Mouse (Mus musculus) kidney, postnatal 0 days (tissue): ENCODE results near the gene Atg4b. TPM values are rescaled to one million over a fixed set of nuclear protein-coding genes. Genes with fewer than 3 reads are reported as not detected.

Experiments
- ATAC-seq: fragments of 200-750 bp; cut with Nextera tagmentation; replicated peaks from 2 replicates; pipeline ENCODE4 v1.8.0; 2017; ENCODE audit warnings: low read depth, moderate number of reproducible peaks, moderate TSS enrichment, moderate library complexity; ENCODE audit not compliant: low FRiP score
- DNase-seq: peaks from one replicate; pipeline ENCODE4 v3.0.0-alpha.2; 2016; ENCODE audit warnings: low spot score
- H3K27ac ChIP-seq: fragments of 300-500 bp; sonication (generic); 2 replicates; pipeline ENCODE4 v1.5.1; 2014; ENCODE audit warnings: mild to moderate bottlenecking
- H3K27me3 ChIP-seq: fragments of 300-500 bp; sonication (generic); 2 replicates; pipeline ENCODE4 v1.6.1; 2014; ENCODE audit warnings: low read length, mixed read lengths; ENCODE audit not compliant: insufficient read depth
- H3K36me3 ChIP-seq: fragments of 300-500 bp; sonication (generic); 2 replicates; pipeline ENCODE4 v1.6.1; 2014; ENCODE audit warnings: low read length, mixed read lengths; ENCODE audit not compliant: insufficient read depth
- H3K4me1 ChIP-seq: fragments of 300-500 bp; sonication (generic); replicated peaks from 2 replicates; pipeline ENCODE4 v1.6.1; 2014; ENCODE audit warnings: antibody characterized with exemption, low read length, mixed read lengths; ENCODE audit not compliant: insufficient read depth
- H3K4me2 ChIP-seq: fragments of 300-500 bp; sonication (generic); 2 replicates; pipeline ENCODE4 v1.6.1; 2014; ENCODE audit warnings: mild to moderate bottlenecking, low read length, moderate library complexity, mixed read lengths
- H3K4me3 ChIP-seq: fragments of 300-500 bp; sonication (generic); replicated peaks from 2 replicates; pipeline ENCODE4 v1.5.1; 2014; ENCODE audit warnings: low read depth, low read length
- H3K9ac ChIP-seq: fragments of 300-500 bp; sonication (generic); 2 replicates; pipeline ENCODE4 v1.6.1; 2014; ENCODE audit warnings: low read depth, low read length
- H3K9me3 ChIP-seq: fragments of 300-500 bp; sonication (generic); replicated peaks from 2 replicates; pipeline ENCODE4 v1.6.1; 2016; ENCODE audit warnings: low read length, inconsistent platforms, mixed read lengths
- CTCF ChIP-seq: IDR thresholded peaks from 2 replicates; pipeline ENCODE4 v1.5.1; 2016; ENCODE audit warnings: antibody characterized with exemption, low read depth, mild to moderate bottlenecking, moderate library complexity
- WGBS: fragments of 180-500 bp; shearing (Covaris S2); extraction: QIAGEN DNeasy Blood & Tissue Kit; methylation state at CpG from one replicate; pipeline ENCODE4 v1.1.7; 2014; 5-methylcytosine and 5-hydroxymethylcytosine counted together
- polyA plus RNA-seq: library from polyadenylated mRNA; unstranded; fragments of >200 nt; fragmentation: Nextera tagmentation; extraction: Ambion mirVana; gene quantifications from 2 replicates; pipeline ENCODE4 v1.2.1, GENCODE M21; 2015

Atg4b gene
- polyA plus RNA-seq, 1 experiment from 2014 or later, result 84.6 TPM

DNA sequence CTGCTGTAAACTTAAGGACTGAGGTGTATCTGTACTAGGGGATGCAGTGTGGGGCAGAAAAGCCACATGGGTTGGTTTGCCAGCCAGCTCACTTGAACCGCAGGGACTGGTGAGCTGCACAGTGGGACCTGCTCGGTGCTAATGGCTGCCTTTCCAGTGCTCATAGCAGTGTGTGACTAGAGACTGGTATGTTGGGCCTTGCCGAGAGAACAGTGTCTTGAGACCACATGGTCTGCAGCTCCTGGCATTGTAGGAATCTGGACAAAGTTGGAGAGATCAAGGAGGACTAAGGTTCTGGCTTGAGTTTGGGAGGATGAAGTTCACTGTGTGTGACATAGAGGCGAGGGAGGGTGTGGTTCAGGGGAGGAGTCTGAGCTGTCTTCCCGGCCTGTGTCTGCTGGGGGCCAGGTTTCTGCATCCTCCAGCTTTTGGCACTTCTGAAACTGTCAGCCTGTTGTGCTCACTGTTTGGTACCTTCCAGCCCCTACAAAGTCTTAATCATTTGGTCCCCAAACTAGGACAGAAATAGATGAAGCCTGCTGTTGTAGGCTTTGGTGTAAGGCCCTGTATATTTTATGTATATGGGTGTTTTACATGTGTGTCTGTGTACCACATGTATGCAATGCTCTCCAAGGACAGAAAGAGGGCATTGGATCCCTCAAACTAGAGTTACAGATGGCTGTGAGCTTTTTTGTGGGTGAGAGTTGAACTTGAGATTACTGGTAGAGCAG is 54.1 kb downstream of the Atg4b start:
- Histone ChIP-seq H3K9me3 (no peaks in the 10 kb centered on the region), H3K4me3 (no peak overlapping the region), H3K36me3 (peaks cover 14% of the 10 kb centered on the region; the same call in 1 of the 2 replicates), H3K27ac (no peak overlapping the region), H3K9ac (no peak overlapping the region), H3K27me3 (no peaks in the 10 kb centered on the region), H3K4me2 (0 out of 2 replicates have a peak overlapping the region, but pooled peaks have one; percentile 69), H3K4me1 (peaks cover 9% of the 10 kb centered on the region)
- WGBS, result 67% methylated on average over 5 of the region's 5 CpGs
- ATAC-seq, result no peak
- no peak for TF ChIP-seq CTCF
- DNase-seq, result no peak

DNA sequence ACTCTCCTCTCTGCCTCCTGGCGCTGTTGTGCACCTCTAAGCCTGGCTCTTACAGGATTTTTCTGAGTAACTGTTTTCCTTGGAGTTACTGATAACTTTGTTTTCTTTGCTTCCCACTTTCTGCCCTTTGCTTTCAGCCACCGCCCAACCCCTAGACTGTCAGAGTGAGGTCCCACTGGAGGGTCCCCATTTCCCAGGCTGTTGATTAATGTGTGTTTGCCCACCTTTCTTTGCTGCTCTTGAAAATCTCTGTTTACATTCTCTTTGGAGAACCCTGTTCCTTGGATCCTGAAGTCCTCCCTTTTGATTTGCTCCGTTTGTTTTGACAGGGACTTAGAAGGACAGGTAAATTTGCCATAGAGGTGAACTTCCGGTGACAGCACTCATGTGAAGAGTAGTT is 57.6 kb downstream of the Atg4b start:
- Histone ChIP-seq H3K4me2 (no peak overlapping the region), H3K4me1 (peaks cover 9% of the 10 kb centered on the region), H3K9ac (no peak overlapping the region), H3K27ac (no peak overlapping the region), H3K4me3 (no peak overlapping the region), H3K36me3 (peaks cover 36% of the 10 kb centered on the region), H3K9me3 (no peaks in the 10 kb centered on the region), H3K27me3 (no peaks in the 10 kb centered on the region)
- DNase-seq, result no peak
- WGBS, result 89% methylated on average over 4 of the region's 4 CpGs
- TF ChIP-seq CTCF, result no peak
- ATAC-seq, result no peak

DNA sequence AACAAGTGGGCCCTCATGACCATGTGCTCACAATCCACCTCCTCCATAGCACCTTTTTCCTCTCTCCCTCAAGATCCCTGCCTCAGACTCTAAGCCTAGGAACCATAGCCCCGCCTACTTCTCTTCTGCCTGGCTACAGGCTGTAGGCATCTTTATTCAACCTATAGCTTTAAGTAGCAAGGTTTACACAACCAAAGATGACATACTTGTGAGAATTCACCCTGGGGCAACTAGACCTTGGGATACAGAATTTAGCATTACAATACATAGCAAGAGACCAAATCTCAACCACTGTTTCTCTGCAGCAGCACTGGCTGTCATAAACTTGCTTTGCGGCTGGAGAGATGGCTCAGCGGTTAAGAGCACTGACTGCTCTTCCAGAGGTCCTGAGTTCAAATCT is 58.7 kb downstream of the Atg4b start:
- Histone ChIP-seq H3K4me2 (no peak overlapping the region), H3K36me3 (peaks cover 46% of the 10 kb centered on the region), H3K27ac (no peak overlapping the region), H3K9me3 (no peaks in the 10 kb centered on the region), H3K9ac (no peak overlapping the region), H3K27me3 (no peaks in the 10 kb centered on the region), H3K4me3 (no peak overlapping the region), H3K4me1 (peaks cover 2% of the 10 kb centered on the region; the same call in 1 of the 2 replicates)
- WGBS, result 95% methylated on average over 3 of the region's 3 CpGs
- no peak for TF ChIP-seq CTCF
- no peak for ATAC-seq
- no peak for DNase-seq

DNA sequence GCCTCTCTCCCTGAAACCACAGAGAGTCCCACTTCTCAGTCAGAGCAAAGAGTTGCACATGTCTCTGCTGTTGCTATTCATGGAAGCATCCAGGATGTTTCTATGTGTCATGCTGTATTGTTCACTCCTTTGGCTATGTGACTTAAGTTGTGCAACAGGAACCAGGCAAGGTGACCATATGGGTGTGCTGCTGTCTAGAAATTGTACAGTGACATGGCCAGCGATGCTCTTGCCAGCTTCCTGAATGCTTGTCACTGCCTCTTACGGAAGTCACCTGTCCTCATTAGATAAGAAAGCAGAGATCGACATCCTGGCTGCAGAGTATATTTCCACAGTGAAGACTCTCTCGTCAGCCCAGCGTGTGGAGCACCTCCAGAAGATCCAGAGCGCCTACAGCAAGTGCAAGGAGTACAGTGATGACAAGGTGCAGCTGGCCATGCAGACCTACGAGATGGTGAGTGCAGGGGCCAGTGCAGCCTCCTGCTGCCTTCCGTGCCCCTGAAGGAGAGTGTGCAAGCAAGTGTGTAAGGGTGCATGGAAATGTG is 60.3 kb downstream of the Atg4b start:
- peaks cover 60% of the 10 kb centered on the region for H3K36me3 ChIP-seq
- 80% methylated on average over 8 of the region's 8 CpGs for WGBS
- H3K9ac ChIP-seq, result no peak overlapping the region
- H3K4me2 ChIP-seq, result no peak overlapping the region
- no peak overlapping the region for H3K27ac ChIP-seq
- no peaks in the 10 kb centered on the region for H3K27me3 ChIP-seq
- no peak overlapping the region for H3K4me3 ChIP-seq
- H3K4me1 ChIP-seq, result no peaks in the 10 kb centered on the region
- no peak for TF ChIP-seq CTCF
- ATAC-seq (no peak), DNase-seq (no peak)
- H3K9me3 ChIP-seq, result no peaks in the 10 kb centered on the region

DNA sequence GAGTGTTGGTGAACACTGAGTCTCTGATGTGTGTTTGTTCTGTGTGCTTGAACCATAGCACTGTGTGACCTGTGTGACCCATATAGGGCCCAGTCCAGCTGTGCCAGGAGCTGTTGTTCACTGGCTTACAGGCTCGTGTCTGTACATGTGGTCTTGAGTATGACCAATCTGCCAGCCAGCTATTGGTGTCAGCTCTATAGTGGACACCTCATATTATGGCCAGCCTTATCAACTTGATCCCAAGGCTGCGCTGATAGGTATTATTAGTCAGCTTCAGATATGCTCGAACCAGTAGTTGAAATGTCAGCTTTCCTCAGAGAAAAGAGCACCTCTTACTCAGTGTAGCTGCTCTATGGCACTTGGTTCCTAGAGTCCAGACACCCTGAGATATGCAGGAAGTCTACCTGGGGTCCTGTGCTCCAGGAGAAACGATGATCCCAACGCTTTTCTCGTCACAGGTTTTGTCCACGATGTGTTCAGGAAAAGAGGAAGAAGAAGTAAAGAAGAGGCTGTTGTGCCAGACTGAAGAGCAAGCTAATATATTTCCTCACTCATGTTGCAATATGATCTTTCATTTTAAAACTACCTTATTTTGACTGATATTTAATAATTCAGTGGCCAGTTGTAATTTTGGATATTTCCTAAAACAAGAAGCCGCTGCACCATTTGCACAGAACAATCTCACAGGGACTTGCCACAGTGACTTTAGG is 66.7 kb downstream of the Atg4b start:
- Histone ChIP-seq H3K9ac (no peak overlapping the region), H3K4me2 (no peak overlapping the region), H3K4me1 (no peaks in the 10 kb centered on the region), H3K36me3 (peaks cover 70% of the 10 kb centered on the region), H3K9me3 (no peaks in the 10 kb centered on the region), H3K27ac (no peak overlapping the region), H3K27me3 (no peaks in the 10 kb centered on the region), H3K4me3 (no peak overlapping the region)
- TF ChIP-seq CTCF, result no peak
- 92% methylated on average over 8 of the region's 8 CpGs for WGBS
- ATAC-seq, result no peak
- no peak for DNase-seq

DNA sequence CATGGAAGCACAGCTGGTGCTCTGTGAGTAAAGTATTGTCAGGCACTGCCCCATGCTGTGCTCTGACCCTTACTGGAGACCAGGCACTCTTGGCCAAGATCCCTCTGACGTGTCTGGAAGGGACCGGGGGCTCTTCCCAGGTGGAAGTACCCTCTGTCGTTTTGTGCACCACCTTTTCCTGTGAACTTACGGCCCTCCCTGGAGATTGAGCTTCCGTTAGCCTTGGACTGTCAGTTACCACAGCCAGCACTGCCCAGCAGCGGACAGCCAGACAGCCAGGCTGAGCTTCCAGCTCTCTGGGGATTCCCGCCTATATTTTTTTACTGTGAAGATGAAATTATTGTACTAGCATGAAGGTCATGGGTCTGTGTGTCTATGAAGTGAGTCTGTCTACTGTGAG is 67.4 kb downstream of the Atg4b start:
- no peak overlapping the region for H3K9ac ChIP-seq
- TF ChIP-seq CTCF, result no peak
- no peak overlapping the region for H3K4me3 ChIP-seq
- peaks cover 62% of the 10 kb centered on the region for H3K36me3 ChIP-seq
- H3K27ac ChIP-seq, result no peak overlapping the region
- DNase-seq, result no peak
- no peak for ATAC-seq
- H3K27me3 ChIP-seq, result no peaks in the 10 kb centered on the region
- H3K4me1 ChIP-seq, result no peaks in the 10 kb centered on the region
- 87% methylated on average over 7 of the region's 7 CpGs for WGBS
- H3K4me2 ChIP-seq, result no peak overlapping the region
- H3K9me3 ChIP-seq, result no peaks in the 10 kb centered on the region
